Mouse (Mus musculus) 3134 (cell line): ENCODE results near the gene Cdr2l.

Experiments
- DNase-seq: peaks from one replicate; pipeline ENCODE4 v3.0.0-alpha.2; 2011; ENCODE audit warnings: low spot score; ENCODE audit not compliant: insufficient read length; ENCODE audit errors: extremely low read depth

Cdr2l gene

DNA sequence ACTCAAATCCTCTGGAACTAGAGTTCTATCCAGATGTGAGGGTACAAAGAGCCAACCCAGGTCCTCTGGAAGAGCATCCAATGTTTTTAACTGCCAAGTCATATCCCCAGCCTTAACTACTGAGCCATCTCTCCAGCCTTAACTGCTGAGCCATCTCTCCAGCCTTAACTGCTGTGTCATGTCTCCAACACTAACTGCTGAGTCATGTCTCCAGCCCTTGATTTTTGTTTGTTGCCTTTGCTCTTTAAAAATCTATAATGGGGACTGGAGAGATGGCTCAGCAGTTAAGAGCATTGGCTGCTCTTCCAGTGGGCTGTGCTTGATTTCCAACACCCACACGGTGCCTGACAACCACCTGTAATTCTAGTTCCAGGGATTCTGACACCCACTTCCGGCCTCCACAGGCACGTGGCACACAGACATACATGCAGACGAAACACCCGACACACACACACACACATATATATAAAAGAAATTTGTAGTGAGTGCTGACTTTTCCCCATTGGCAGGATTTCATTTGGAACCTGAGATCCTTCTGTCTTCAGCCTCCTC, 55.9 kb downstream of the Cdr2l start:
- DNase-seq: no peak

GRCm38 (mm10) chr11:115439326-115439725, 57.6 kb downstream of the Cdr2l start:
- DNase-seq: no peak

DNA sequence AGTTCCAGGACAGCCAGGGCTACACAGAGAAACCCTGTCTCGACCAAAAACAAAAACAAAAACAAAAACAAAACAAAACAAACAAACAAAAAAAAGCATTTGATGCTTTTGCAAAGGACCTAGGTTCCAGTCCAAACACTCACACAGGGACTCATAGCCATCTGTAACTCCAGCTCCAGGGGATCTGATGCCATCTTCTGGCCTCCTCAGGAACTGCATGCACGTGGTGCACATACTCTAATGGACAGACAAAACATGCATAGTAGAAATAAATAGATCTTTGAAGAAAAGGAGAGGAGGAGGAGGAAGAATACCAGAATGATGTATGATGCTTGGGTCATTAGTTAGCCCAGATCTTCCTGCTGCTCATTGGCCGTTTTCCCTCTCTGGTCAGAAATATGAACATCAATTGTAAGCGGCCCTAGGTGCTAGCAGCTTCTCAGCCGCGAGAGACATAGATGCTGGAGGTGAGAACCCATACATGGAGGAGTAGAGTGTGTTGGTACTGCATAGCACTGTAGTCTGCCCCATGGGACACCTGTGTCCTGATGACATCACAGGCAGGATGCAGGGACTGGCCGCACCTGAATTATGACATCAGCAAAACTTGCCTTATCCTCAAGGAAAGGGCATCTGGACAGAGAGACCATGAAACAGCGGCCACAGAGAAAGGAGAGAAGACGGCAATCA, 58.3 kb downstream of the Cdr2l start, which contains the start of gene Trim80:
Gene Trim80 (plus strand): TSS at position 640 of the 690 bp plus-strand sequence.
- DNase-seq: no peak

- no peak for DNase-seq
These were observed 59.7 kb downstream of the Cdr2l start for GRCm38 (mm10) chr11:115441417-115441816.
